ENCODE assay signal across 17 mouse cellular contexts in the genomic region with DNA sequence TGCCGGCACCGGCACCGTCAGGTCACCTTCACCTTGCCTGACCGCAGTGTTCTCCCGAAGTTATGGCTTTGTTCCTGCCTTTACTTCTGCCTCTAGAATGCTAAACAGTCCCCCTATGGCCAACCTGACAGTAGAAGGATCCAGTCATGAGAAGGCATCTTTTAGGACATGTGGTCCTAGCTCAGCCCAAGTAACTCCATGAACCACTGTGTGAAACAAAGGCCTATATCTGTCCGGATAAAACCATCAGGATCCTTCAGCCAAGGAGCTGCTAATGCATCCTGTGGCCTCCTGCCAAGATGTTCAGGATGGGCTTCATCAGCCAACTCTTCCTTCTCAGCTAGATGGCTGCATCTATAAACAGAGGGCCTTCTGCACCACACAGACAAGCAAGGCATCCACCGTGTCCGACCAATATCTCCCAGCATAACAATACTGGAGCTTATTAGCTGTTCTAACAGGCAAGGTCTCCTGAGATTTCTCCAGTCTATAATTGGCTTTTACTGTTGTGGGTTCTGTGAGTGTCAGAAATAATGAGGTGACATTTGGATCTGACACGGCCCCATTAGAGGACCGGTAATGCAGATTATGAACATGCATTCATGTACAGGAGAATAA. TPM values are rescaled to one million over a fixed set of nuclear protein-coding genes. Genes with fewer than 3 reads are reported as not detected.
DNase-seq lines count a peak whose midpoint lies in the region; ATAC-seq and TF ChIP-seq lines count a peak whose summit lies in the region.
"Had no signal": no experiment of that assay in that cellular context is flagged by ENCODE, and none has a peak within 500 bp of the region (broad histone marks: within the 10 kb centered on the region; RNA-seq: fewer than 3 reads in every experiment).

No protein-coding gene starts in this region.

- H3K4me1 ChIP-seq in heart, embryonic 10.5 days = no peaks in the 10 kb centered on the region
- no peaks in the 10 kb centered on the region for H3K4me1 ChIP-seq in heart, adult 2 months (ENCODE audit: control insufficient read depth, insufficient read depth, low read length)
- H3K4me1 ChIP-seq in midbrain, embryonic 12.5 days = 0 out of 2 replicates have a peak, but pooled peaks cover 4% of the 10 kb centered on the region
- H3K4me1 ChIP-seq in midbrain, embryonic 10.5 days = peaks cover 4% of the 10 kb centered on the region; the same call in 1 of the 2 replicates
- peaks cover 3% of the 10 kb centered on the region; the same call in 1 of the 2 replicates for H3K4me1 ChIP-seq in midbrain, embryonic 14.5 days (ENCODE audit: control insufficient read depth, insufficient read depth, low read length)
- H3K4me1 ChIP-seq in stomach, embryonic 16.5 days (ENCODE audit: control insufficient read depth, insufficient read depth, low read length) = peaks cover 6% of the 10 kb centered on the region
- H3K4me1 ChIP-seq: kidney, embryonic 15.5 days; liver, embryonic 12.5 days had no signal

- intact Hi-C loops in heart, adult 2 months (cut with DNase I) = no loop called here

- H3K79me2 ChIP-seq in heart, adult 2 months (replicated peaks; ENCODE audit: control insufficient read depth, insufficient read depth, low read length) = no peaks in the 10 kb centered on the region

- H3K27ac ChIP-seq in heart, embryonic 10.5 days = no peak overlapping the region
- H3K27ac ChIP-seq in heart, adult 2 months = no peak overlapping the region
- H3K27ac ChIP-seq in midbrain, embryonic 12.5 days (replicated peaks) = peak overlapping the region; percentile 60; the same call in 1 of the 2 replicates
- H3K27ac ChIP-seq in midbrain, embryonic 10.5 days (replicated peaks) = no peak overlapping the region
- peak overlapping the region; percentile 69 for H3K27ac ChIP-seq in midbrain, embryonic 14.5 days (replicated peaks; ENCODE audit: low read depth, low read length)
- peak overlapping the region; percentile 60 for H3K27ac ChIP-seq in stomach, embryonic 16.5 days (ENCODE audit: low read length)
- H3K27ac ChIP-seq: kidney, embryonic 15.5 days; liver, embryonic 12.5 days had no signal

- 0 out of 2 replicates have a peak, but pooled peaks have one; percentile 27 for ATAC-seq in midbrain, embryonic 12.5 days (ENCODE audit: low FRiP score, low read depth)
- ATAC-seq in midbrain, embryonic 14.5 days (ENCODE audit: low FRiP score, low TSS enrichment) = peak; percentile 66
- ATAC-seq in stomach, embryonic 16.5 days (ENCODE audit: insufficient read depth, low FRiP score) = peak; percentile 79
- ATAC-seq in activated CD4-positive, CD25-positive, alpha-beta regulatory T cell, adult 4 months = no peak
- ATAC-seq: CD4-positive, CD25-positive, alpha-beta regulatory T cell, adult 4 months; liver, embryonic 12.5 days; lung, postnatal 0 days had no signal

- no peaks in the 10 kb centered on the region for H3K27me3 ChIP-seq in heart, embryonic 10.5 days (ENCODE audit: insufficient read depth, poor library complexity, severe bottlenecking)
- no peaks in the 10 kb centered on the region for H3K27me3 ChIP-seq in heart, adult 2 months (ENCODE audit: control insufficient read depth, insufficient read depth, low read length)
- H3K27me3 ChIP-seq in midbrain, embryonic 12.5 days = no peaks in the 10 kb centered on the region
- no peaks in the 10 kb centered on the region for H3K27me3 ChIP-seq in midbrain, embryonic 10.5 days (ENCODE audit: low read depth, poor library complexity, severe bottlenecking)
- no peaks in the 10 kb centered on the region for H3K27me3 ChIP-seq in midbrain, embryonic 14.5 days (ENCODE audit: control insufficient read depth, insufficient read depth, low read length)
- no peaks in the 10 kb centered on the region for H3K27me3 ChIP-seq in stomach, embryonic 16.5 days (ENCODE audit: control insufficient read depth, insufficient read depth, low read length)
- H3K27me3 ChIP-seq: kidney, embryonic 15.5 days; liver, embryonic 12.5 days had no signal

- peak; percentile 22 for DNase-seq in heart, embryonic 10.5 days (ENCODE audit: low spot score)
- DNase-seq in heart, adult 2 months = no peak
- DNase-seq in midbrain, embryonic 10.5 days (ENCODE audit: low spot score) = no peak
- peak; percentile 78 for DNase-seq in midbrain, embryonic 14.5 days
- DNase-seq: cerebellum, adult 11-12 months; gastrocnemius, postnatal 14 days; heart, postnatal 36 days; layer of hippocampus, adult 9-11 months; right cerebral cortex, postnatal 25 days had no signal

- TF ChIP-seq CTCF in heart, adult 2 months (IDR thresholded peaks at IDR 0.05) = no peak

- H3K9me3 ChIP-seq in heart, embryonic 10.5 days = no peaks in the 10 kb centered on the region
- H3K9me3 ChIP-seq in midbrain, embryonic 12.5 days = no peaks in the 10 kb centered on the region
- no peaks in the 10 kb centered on the region for H3K9me3 ChIP-seq in midbrain, embryonic 10.5 days (replicated peaks)
- no peaks in the 10 kb centered on the region for H3K9me3 ChIP-seq in midbrain, embryonic 14.5 days (ENCODE audit: control insufficient read depth, low read length)
- no peaks in the 10 kb centered on the region for H3K9me3 ChIP-seq in stomach, embryonic 16.5 days (replicated peaks; ENCODE audit: control insufficient read depth, low read length)
- H3K9me3 ChIP-seq: kidney, embryonic 15.5 days; liver, embryonic 12.5 days had no signal

- H3K36me3 ChIP-seq in heart, embryonic 10.5 days = no peaks in the 10 kb centered on the region
- no peaks in the 10 kb centered on the region for H3K36me3 ChIP-seq in heart, adult 2 months (ENCODE audit: control insufficient read depth, insufficient read depth, low read length)
- no peaks in the 10 kb centered on the region for H3K36me3 ChIP-seq in midbrain, embryonic 12.5 days
- H3K36me3 ChIP-seq in midbrain, embryonic 10.5 days = no peaks in the 10 kb centered on the region
- H3K36me3 ChIP-seq in midbrain, embryonic 14.5 days (ENCODE audit: control insufficient read depth, insufficient read depth, low read length) = no peaks in the 10 kb centered on the region
- no peaks in the 10 kb centered on the region for H3K36me3 ChIP-seq in stomach, embryonic 16.5 days (ENCODE audit: control insufficient read depth, insufficient read depth, low read length)
- H3K36me3 ChIP-seq: kidney, embryonic 15.5 days; liver, embryonic 12.5 days had no signal

- no peak overlapping the region for H3K4me3 ChIP-seq in heart, embryonic 10.5 days
- no peak overlapping the region for H3K4me3 ChIP-seq in heart, adult 2 months
- H3K4me3 ChIP-seq in midbrain, embryonic 12.5 days = no peak overlapping the region
- no peak overlapping the region for H3K4me3 ChIP-seq in midbrain, embryonic 10.5 days
- no peak overlapping the region for H3K4me3 ChIP-seq in midbrain, embryonic 14.5 days (replicated peaks; ENCODE audit: low read depth, low read length)
- no peak overlapping the region for H3K4me3 ChIP-seq in stomach, embryonic 16.5 days (replicated peaks; ENCODE audit: low read length)
- H3K4me3 ChIP-seq: kidney, embryonic 15.5 days; liver, embryonic 12.5 days had no signal

- H3K9ac ChIP-seq in heart, adult 2 months (ENCODE audit: low read depth, low read length) = no peak overlapping the region
- H3K9ac ChIP-seq in midbrain, embryonic 12.5 days (replicated peaks) = no peak overlapping the region
- no peak overlapping the region for H3K9ac ChIP-seq in midbrain, embryonic 14.5 days (replicated peaks; ENCODE audit: low read length)
- H3K9ac ChIP-seq in stomach, embryonic 16.5 days (ENCODE audit: low read length) = no peak overlapping the region
- H3K9ac ChIP-seq: kidney, embryonic 15.5 days; liver, embryonic 12.5 days had no signal

- TF ChIP-seq EP300 in heart, adult 2 months (IDR thresholded peaks at IDR 0.05; ENCODE audit: insufficient read depth, low read depth, low read length) = no peak

- 90% methylated on average over 10 of the region's 10 CpGs for WGBS in heart, embryonic 10.5 days
- 79% methylated on average over 10 of the region's 10 CpGs for WGBS in heart, adult 2 months
- 83% methylated on average over 10 of the region's 10 CpGs for WGBS in midbrain, embryonic 12.5 days
- WGBS in midbrain, embryonic 10.5 days = 93% methylated on average over 10 of the region's 10 CpGs
- WGBS in midbrain, embryonic 14.5 days = 67% methylated on average over 10 of the region's 10 CpGs
- WGBS in stomach, embryonic 16.5 days = 74% methylated on average over 10 of the region's 10 CpGs

- no peak for TF ChIP-seq POLR2A in heart, adult 2 months (IDR thresholded peaks at IDR 0.05; ENCODE audit: insufficient read depth, low read depth, low read length)

- no peak overlapping the region for H3K4me2 ChIP-seq in midbrain, embryonic 12.5 days (replicated peaks)
- H3K4me2 ChIP-seq in midbrain, embryonic 14.5 days (ENCODE audit: low read length) = no peak overlapping the region
- H3K4me2 ChIP-seq in stomach, embryonic 16.5 days (ENCODE audit: low read depth, low read length) = no peak overlapping the region
- H3K4me2 ChIP-seq: heart, embryonic 11.5 days; kidney, embryonic 15.5 days; liver, embryonic 12.5 days had no signal

RNA-seq across cellular contexts. Expression of gene Plpp4, which starts 40.8 kb away (rescaled TPM):
- 0.28 and 0.34 TPM in 2 replicates for polyA plus RNA-seq in heart, embryonic 10.5 days (2016; fragmentation: Nextera tagmentation; extraction: Ambion mirVana)
- total RNA-seq in heart, adult 2 months (2021) = not detected
- 0.15 TPM in 1 of 2 replicates, not detected in the other for polyA plus RNA-seq in heart, adult 2 months (2012; rRNA removed)
- 2.4 and 5.5 TPM in 2 replicates for polyA plus RNA-seq in midbrain, embryonic 12.5 days (2016; fragmentation: Nextera tagmentation; extraction: Ambion mirVana)
- 2.7 and 4.3 TPM in 2 replicates for polyA plus RNA-seq in midbrain, embryonic 10.5 days (2016; fragmentation: Nextera tagmentation; extraction: Ambion mirVana)
- 9.5 and 12.4 TPM in 2 replicates for polyA plus RNA-seq in midbrain, embryonic 14.5 days (2014; fragmentation: Nextera tagmentation; extraction: Ambion mirVana)
- polyA plus RNA-seq in stomach, embryonic 16.5 days (2015; fragmentation: Nextera tagmentation; extraction: Ambion mirVana) = 0.50 and 0.54 TPM in 2 replicates
- not detected for polyA plus RNA-seq in activated CD4-positive, CD25-positive, alpha-beta regulatory T cell, adult 4 months (2017; shearing (Covaris generic))
- total RNA-seq: heart, postnatal 36 days had no signal
- polyA plus RNA-seq: CD4-positive, CD25-positive, alpha-beta regulatory T cell, adult 4 months; liver, embryonic 12.5 days had no signal

Comparison
In these comparisons a context has a peak if more than half of its experiments do, and no peak if none do; other contexts are left out.
1. DNase-seq: peak in heart, embryonic 10.5 days (single experiment) and midbrain, embryonic 14.5 days (single experiment); none in heart, adult 2 months (0 of 2) and midbrain, embryonic 10.5 days (single experiment).
2. H3K27ac ChIP-seq: peak in midbrain, embryonic 12.5 days (single experiment), midbrain, embryonic 14.5 days (single experiment) and stomach, embryonic 16.5 days (single experiment); none in heart, embryonic 10.5 days (single experiment), heart, adult 2 months (single experiment) and midbrain, embryonic 10.5 days (single experiment).